Mouse (Mus musculus) embryonic facial prominence, embryonic 13.5 days (tissue): ENCODE data around the gene Oip5. TPM values are rescaled to one million over a fixed set of nuclear protein-coding genes. Genes with fewer than 3 reads are reported as not detected.

ENCODE experiments used
- ATAC-seq: fragments of 200-750 bp; cut with Nextera tagmentation; 2 replicates; pipeline ENCODE4 v1.8.0; 2017; ENCODE audit warnings: low read depth; ENCODE audit not compliant: insufficient number of reproducible peaks, insufficient read depth, low FRiP score, low TSS enrichment
- H3K27ac ChIP-seq: fragments of 300-500 bp; sonication (generic); 2 replicates; pipeline ENCODE4 v1.5.1; 2015; ENCODE audit warnings: moderate library complexity, mild to moderate bottlenecking, inconsistent platforms
- H3K27me3 ChIP-seq: fragments of 300-500 bp; sonication (generic); 2 replicates; pipeline ENCODE4 v1.6.1; 2015; ENCODE audit warnings: mild to moderate bottlenecking, inconsistent platforms
- H3K36me3 ChIP-seq: fragments of 300-500 bp; sonication (generic); 2 replicates; pipeline ENCODE4 v1.6.1; 2015; ENCODE audit warnings: mild to moderate bottlenecking, inconsistent platforms
- H3K4me1 ChIP-seq: fragments of 300-500 bp; sonication (generic); 2 replicates; pipeline ENCODE4 v1.6.1; 2015; ENCODE audit warnings: inconsistent platforms
- H3K4me2 ChIP-seq: fragments of 300-500 bp; sonication (generic); 2 replicates; pipeline ENCODE4 v1.6.1; 2015; ENCODE audit warnings: moderate library complexity, mild to moderate bottlenecking, inconsistent platforms
- H3K4me3 ChIP-seq: fragments of 300-500 bp; sonication (generic); 2 replicates; pipeline ENCODE4 v1.5.1; 2015; ENCODE audit warnings: mild to moderate bottlenecking, inconsistent platforms
- H3K9ac ChIP-seq: fragments of 300-500 bp; sonication (generic); 2 replicates; pipeline ENCODE4 v1.6.1; 2015; ENCODE audit warnings: mild to moderate bottlenecking, inconsistent platforms
- H3K9me3 ChIP-seq: fragments of 300-500 bp; sonication (generic); 2 replicates; pipeline ENCODE4 v1.6.1; 2016; ENCODE audit warnings: inconsistent platforms
- WGBS: fragments of 180-500 bp; shearing (Covaris S2); methylation state at CpG from one replicate; pipeline ENCODE4 v1.1.7; 2015; ENCODE audit warnings: mixed read lengths; 5-methylcytosine and 5-hydroxymethylcytosine counted together
- polyA plus RNA-seq: library from polyadenylated mRNA; unstranded; fragments of >200 nt; fragmentation: Nextera tagmentation; extraction: Ambion mirVana; gene quantifications from 2 replicates; pipeline ENCODE4 v1.2.1, GENCODE M21; 2015

Gene Oip5
- polyA plus RNA-seq, 1 experiment from 2014 or later, result 23.0 TPM

DNA sequence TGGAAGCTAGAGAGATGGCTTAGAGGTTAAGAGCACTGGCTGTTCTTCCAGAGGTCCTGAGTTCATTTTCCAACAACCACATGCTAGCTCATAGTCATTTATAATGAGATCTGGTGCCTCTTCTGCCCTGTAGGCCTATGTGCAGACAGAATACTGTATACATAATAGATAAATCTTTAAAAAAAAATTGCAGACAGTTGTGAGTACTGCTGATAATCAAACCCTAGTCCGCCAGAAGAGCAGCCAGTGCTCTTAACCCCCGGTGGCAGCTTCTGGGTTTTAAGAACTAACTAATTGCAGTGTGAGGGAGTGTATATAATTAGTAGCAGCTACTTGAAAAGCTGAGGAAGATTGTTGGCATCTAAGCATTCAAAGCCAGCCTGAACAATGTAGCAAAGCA lies 34.8 kb downstream of the Oip5 start:
- 43% methylated on average over 2 of the region's 2 CpGs for WGBS
- H3K4me2 ChIP-seq, result no peak overlapping the region
- no peaks in the 10 kb centered on the region for H3K27me3 ChIP-seq
- H3K4me1 ChIP-seq, result no peaks in the 10 kb centered on the region
- H3K27ac ChIP-seq, result no peak overlapping the region
- H3K9ac ChIP-seq, result no peak overlapping the region
- no peak overlapping the region for H3K4me3 ChIP-seq
- no peak for ATAC-seq
- H3K36me3 ChIP-seq, result peaks cover 15% of the 10 kb centered on the region; the same call in 1 of the 2 replicates
- H3K9me3 ChIP-seq, result no peaks in the 10 kb centered on the region

DNA sequence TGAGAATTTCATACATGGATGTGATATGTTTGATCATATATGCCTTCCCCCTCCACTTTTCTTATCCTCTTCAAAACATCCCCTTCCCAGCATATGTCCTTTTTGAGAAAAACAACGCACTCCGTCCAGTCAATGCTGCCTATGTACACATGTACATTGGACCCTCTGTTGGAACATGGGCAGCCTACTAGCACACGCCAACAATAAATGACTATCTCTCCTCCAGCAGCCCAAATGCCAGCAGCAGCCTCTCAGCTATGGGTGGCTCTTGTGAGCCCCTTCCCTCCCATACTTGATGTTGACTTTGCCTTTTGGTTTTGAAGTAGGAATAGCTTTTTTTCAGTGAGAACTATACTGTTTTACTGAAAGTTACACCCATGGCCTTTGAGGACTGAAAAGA lies 36.7 kb downstream of the Oip5 start:
- Histone ChIP-seq H3K9me3 (no peaks in the 10 kb centered on the region), H3K4me3 (no peak overlapping the region), H3K4me2 (no peak overlapping the region), H3K9ac (no peak overlapping the region), H3K36me3 (0 out of 2 replicates have a peak, but pooled peaks cover 12% of the 10 kb centered on the region), H3K4me1 (no peaks in the 10 kb centered on the region), H3K27me3 (no peaks in the 10 kb centered on the region), H3K27ac (no peak overlapping the region)
- 92% methylated on average over 3 of the region's 3 CpGs for WGBS
- ATAC-seq, result no peak

GRCm38 (mm10) chr2:119572471-119572870 lies 45.8 kb downstream of the Oip5 start:
- Histone ChIP-seq H3K4me1 (no peaks in the 10 kb centered on the region), H3K27me3 (no peaks in the 10 kb centered on the region), H3K9ac (no peak overlapping the region), H3K9me3 (no peaks in the 10 kb centered on the region), H3K4me2 (no peak overlapping the region), H3K36me3 (peaks cover 22% of the 10 kb centered on the region), H3K4me3 (no peak overlapping the region), H3K27ac (no peak overlapping the region)
- 94% methylated on average over 1 of the region's 1 CpGs for WGBS
- no peak for ATAC-seq

DNA sequence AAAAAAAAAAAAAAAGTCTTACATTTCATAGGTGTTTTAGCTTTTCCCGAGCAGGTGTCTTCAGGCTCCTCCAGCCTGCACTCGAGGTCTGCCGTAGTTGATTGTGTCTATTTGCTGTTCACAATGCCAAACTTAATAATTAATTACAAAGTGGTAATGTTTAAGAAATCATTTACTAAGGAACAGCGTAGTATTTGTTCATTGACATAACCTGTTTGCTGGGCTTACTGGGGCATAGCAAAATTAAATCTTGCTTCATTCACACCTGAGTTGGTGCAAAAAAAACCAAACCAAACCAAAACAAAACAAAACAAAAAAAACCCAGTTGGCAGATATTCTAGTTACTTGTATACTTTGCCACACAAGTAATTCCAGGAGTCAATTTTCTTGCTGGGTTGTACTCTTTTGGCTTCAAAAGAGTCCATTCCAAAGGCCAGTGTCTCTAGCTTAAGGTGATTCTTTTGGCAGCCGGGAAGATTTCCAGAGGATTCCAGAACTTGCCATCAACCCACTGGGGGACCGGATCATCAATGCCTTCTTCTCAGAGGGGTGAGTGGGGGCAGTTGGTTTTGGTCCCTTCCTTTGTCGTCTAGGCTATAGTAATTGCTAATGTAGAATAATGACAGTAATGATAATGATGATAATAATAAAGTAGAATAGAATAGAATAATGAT lies 52.0 kb downstream of the Oip5 start:
- no peak overlapping the region for H3K4me3 ChIP-seq
- H3K4me1 ChIP-seq, result no peaks in the 10 kb centered on the region
- H3K36me3 ChIP-seq, result 0 out of 2 replicates have a peak, but pooled peaks cover 16% of the 10 kb centered on the region
- no peak overlapping the region for H3K27ac ChIP-seq
- WGBS, result 89% methylated on average over 7 of the region's 7 CpGs
- no peak overlapping the region for H3K4me2 ChIP-seq
- ATAC-seq, result no peak
- H3K9ac ChIP-seq, result no peak overlapping the region
- no peaks in the 10 kb centered on the region for H3K9me3 ChIP-seq
- no peaks in the 10 kb centered on the region for H3K27me3 ChIP-seq

GRCm38 (mm10) chr2:119565284-119565683 lies 53.0 kb downstream of the Oip5 start:
- Histone ChIP-seq H3K4me2 (no peak overlapping the region), H3K9me3 (no peaks in the 10 kb centered on the region), H3K36me3 (peaks cover 19% of the 10 kb centered on the region; the same call in 1 of the 2 replicates), H3K4me1 (no peaks in the 10 kb centered on the region), H3K9ac (no peak overlapping the region), H3K4me3 (no peak overlapping the region), H3K27ac (no peak overlapping the region), H3K27me3 (no peaks in the 10 kb centered on the region)
- ATAC-seq, result no peak
- 90% methylated on average over 4 of the region's 4 CpGs for WGBS

DNA sequence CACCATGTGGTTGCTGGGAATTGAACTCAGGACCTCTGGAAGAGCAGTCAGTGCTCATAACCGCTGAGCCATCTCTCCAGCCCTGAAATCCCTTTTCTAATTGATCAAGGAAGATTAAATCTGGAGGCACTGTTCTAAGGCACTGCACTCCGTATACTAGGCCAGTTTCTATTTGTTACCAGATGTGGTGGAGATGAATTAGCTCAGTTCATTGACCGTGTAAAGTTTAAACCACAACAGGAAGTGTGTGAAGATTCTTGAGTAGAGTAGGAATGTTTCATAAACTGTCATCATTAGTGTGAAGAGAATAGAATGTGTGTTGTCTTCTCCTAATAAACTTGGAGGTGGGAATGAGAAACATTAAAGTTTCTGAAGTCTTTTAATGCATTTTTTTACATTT lies 56.5 kb downstream of the Oip5 start:
- H3K4me3 ChIP-seq, result no peak overlapping the region
- no peak overlapping the region for H3K4me2 ChIP-seq
- 77% methylated on average over 3 of the region's 3 CpGs for WGBS
- peaks cover 7% of the 10 kb centered on the region; the same call in 1 of the 2 replicates for H3K4me1 ChIP-seq
- no peaks in the 10 kb centered on the region for H3K27me3 ChIP-seq
- H3K9ac ChIP-seq, result no peak overlapping the region
- no peak for ATAC-seq
- no peaks in the 10 kb centered on the region for H3K9me3 ChIP-seq
- peaks cover 15% of the 10 kb centered on the region; the same call in 1 of the 2 replicates for H3K36me3 ChIP-seq
- no peak overlapping the region for H3K27ac ChIP-seq

Other genes with a start within 250 kb of the Oip5 start
- 4.5 and 4.9 TPM in 2 replicates for gene Ino80, start 140.8 kb downstream of the Oip5 start, polyA plus RNA-seq
- gene Exd1, start 70.8 kb downstream of the Oip5 start, polyA plus RNA-seq, result 0.13 and 0.29 TPM in 2 replicates
- 68.6 and 73.5 TPM in 2 replicates for gene Chp1, start 70.8 kb downstream of the Oip5 start, polyA plus RNA-seq
- 79.5 and 79.7 TPM in 2 replicates for gene Nusap1, start 171 bp downstream of the Oip5 start, polyA plus RNA-seq
- gene Ndufaf1, start 44.4 kb upstream of the Oip5 start, polyA plus RNA-seq, result 52.0 and 52.4 TPM in 2 replicates
- gene Rtf1, start 56.6 kb upstream of the Oip5 start, polyA plus RNA-seq, result 69.0 and 74.0 TPM in 2 replicates
- 0.76 TPM in 1 of 2 replicates, not detected in the other for gene Itpka, start 123.9 kb upstream of the Oip5 start, polyA plus RNA-seq
- 0.18 TPM in 1 of 2 replicates, not detected in the other for gene Ltk, start 142.0 kb upstream of the Oip5 start, polyA plus RNA-seq
- 31.5 and 31.9 TPM in 2 replicates for gene Rpap1, start 169.1 kb upstream of the Oip5 start, polyA plus RNA-seq
- gene Tyro3, start 179.3 kb upstream of the Oip5 start, polyA plus RNA-seq, result 27.3 and 28.5 TPM in 2 replicates